Comparison of ENCODE assay signal across 24 mouse cellular contexts in the genomic region with DNA sequence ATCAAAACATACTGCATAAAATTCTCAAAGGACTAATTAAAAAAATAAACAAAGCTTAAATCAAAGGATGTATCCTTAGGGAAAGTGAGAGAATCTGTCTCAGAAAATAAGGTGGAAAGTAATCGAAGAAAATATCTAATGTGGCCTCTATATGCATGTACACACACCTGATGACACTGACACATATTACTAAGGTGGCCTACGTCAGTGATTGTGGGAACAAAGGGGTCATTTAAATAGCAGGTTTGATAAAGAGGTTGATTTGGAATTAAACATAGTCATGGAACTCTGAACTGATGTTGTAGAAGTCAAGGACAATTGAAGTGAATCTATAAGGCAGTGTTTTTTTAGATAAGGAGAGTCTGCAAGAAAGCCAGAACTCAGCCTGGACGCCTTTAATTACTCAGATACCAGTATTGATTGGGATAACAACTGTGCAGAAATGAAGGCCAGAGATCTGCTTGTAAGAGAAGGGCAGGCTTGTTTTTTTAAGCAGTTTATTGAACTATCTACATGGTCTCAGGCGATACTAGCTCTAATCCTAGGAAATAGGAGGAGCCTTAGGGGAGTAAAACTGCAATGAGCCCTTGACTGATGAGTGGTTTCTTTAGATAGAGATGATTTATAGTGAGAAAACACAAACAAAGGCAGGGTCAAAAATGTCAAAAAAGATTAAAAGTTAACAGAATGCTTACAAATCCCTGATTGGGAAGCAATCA.
"Had no signal": no experiment of that assay in that cellular context is flagged by ENCODE, and none has a peak within 500 bp of the region (broad histone marks: within the 10 kb centered on the region; RNA-seq: fewer than 3 reads in every experiment).

No protein-coding gene starts in this region.

- DNase-seq: gastrocnemius, adult 2 months; gastrocnemius, postnatal 10 days; gastrocnemius, postnatal 25 days; heart, adult 18-20 months; heart, postnatal 10 days; heart, postnatal 4 days; kidney, adult 11 months; kidney, adult 2 months; kidney, adult 9 months; kidney, postnatal 14 days; kidney, postnatal 36 days; left cerebral cortex, postnatal 4 days had no signal

- ATAC-seq: forebrain, embryonic 16.5 days; hindbrain, postnatal 0 days had no signal

- H3K4me3 ChIP-seq: gastrocnemius, adult 2 months; heart, embryonic 10.5 days; heart, embryonic 12.5 days; hindbrain, embryonic 13.5 days; hindbrain, embryonic 15.5 days; kidney, embryonic 15.5 days; left cerebral cortex, adult 2 months; limb, embryonic 13.5 days; limb, embryonic 15.5 days had no signal

- H3K27me3 ChIP-seq: hindbrain, embryonic 13.5 days; hindbrain, embryonic 15.5 days; kidney, embryonic 15.5 days; limb, embryonic 13.5 days; limb, embryonic 15.5 days had no signal

- H3K4me2 ChIP-seq: heart, embryonic 12.5 days; hindbrain, embryonic 13.5 days; hindbrain, embryonic 15.5 days; kidney, embryonic 15.5 days; limb, embryonic 13.5 days; limb, embryonic 15.5 days; liver, embryonic 11.5 days had no signal

- H3K4me1 ChIP-seq: heart, embryonic 10.5 days; heart, embryonic 12.5 days; hindbrain, embryonic 13.5 days; hindbrain, embryonic 15.5 days; kidney, embryonic 15.5 days; limb, embryonic 13.5 days; limb, embryonic 15.5 days had no signal

- H3K9me3 ChIP-seq: heart, embryonic 10.5 days; heart, embryonic 12.5 days; hindbrain, embryonic 13.5 days; hindbrain, embryonic 15.5 days; kidney, embryonic 15.5 days; limb, embryonic 13.5 days; limb, embryonic 15.5 days had no signal

- H3K9ac ChIP-seq: heart, embryonic 12.5 days; hindbrain, embryonic 13.5 days; hindbrain, embryonic 15.5 days; kidney, embryonic 15.5 days; limb, embryonic 13.5 days; limb, embryonic 15.5 days had no signal

- H3K27ac ChIP-seq: gastrocnemius, adult 2 months; heart, embryonic 10.5 days; hindbrain, embryonic 13.5 days; hindbrain, embryonic 15.5 days; hindbrain, postnatal 0 days; kidney, embryonic 15.5 days; kidney, postnatal 0 days; left cerebral cortex, adult 2 months; limb, embryonic 13.5 days; limb, embryonic 15.5 days had no signal

- H3K36me3 ChIP-seq: heart, embryonic 10.5 days; heart, embryonic 12.5 days; hindbrain, embryonic 13.5 days; hindbrain, embryonic 15.5 days; kidney, embryonic 15.5 days; limb, embryonic 13.5 days; limb, embryonic 15.5 days had no signal
